Mouse (Mus musculus): Measurements from ENCODE around the gene Tectb. TPM values are rescaled to one million over a fixed set of nuclear protein-coding genes. Genes with fewer than 3 reads are reported as not detected.

Gene Tectb
- polyA plus RNA-seq, 1 experiment from 2014 or later, result not detected

DNA sequence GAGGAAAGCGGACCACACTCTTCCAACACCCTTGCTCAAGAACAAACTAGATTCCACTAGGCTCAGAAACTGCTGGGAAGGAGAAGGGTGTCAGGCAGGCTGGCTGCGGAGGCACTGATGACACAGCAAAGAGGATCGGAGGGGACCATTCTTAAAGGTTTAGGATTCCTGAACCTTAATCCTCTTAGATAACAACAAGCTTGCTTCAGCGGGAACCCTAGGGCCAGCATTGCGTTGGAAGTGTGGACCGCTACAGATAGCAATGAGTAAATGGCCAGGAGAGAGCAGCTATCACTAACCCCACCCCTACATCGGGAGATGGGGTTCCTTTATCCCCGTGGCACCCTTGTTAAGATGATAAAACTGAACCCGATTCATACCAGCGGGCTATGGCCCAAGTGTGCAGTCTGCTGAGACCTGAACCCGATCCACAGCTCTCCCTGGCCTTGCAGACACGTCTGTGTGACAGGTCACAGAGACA lies 38.2 kb downstream of the Tectb start:
- Histone ChIP-seq H3K27ac (ENCODE audit: low read depth) (no peak overlapping the region), H3K4me3 (ENCODE audit: low read depth, low read length) (peak overlapping the region; percentile 37), H3K27me3 (replicated peaks; ENCODE audit: control insufficient read depth, insufficient read depth, low read length) (no peaks in the 10 kb centered on the region; the same call in 1 of the 2 replicates), H3K4me2 (ENCODE audit: low read length) (peak overlapping the region; percentile 68), H3K4me1 (replicated peaks; ENCODE audit: control insufficient read depth, insufficient read depth, low read length) (peaks cover 2% of the 10 kb centered on the region), H3K36me3 (ENCODE audit: control insufficient read depth, insufficient read depth, low read length) (no peaks in the 10 kb centered on the region), H3K9me3 (ENCODE audit: control insufficient read depth, low read length) (no peaks in the 10 kb centered on the region), H3K9ac (ENCODE audit: low read length) (no peak overlapping the region)
- peak; percentile 32; the same call in 1 of the 2 replicates for ATAC-seq (replicated peaks; ENCODE audit: low FRiP score, low TSS enrichment, low read depth)
- WGBS, result 25% methylated on average over 12 of the region's 12 CpGs
- no peak for DNase-seq (ENCODE audit: low spot score)

DNA sequence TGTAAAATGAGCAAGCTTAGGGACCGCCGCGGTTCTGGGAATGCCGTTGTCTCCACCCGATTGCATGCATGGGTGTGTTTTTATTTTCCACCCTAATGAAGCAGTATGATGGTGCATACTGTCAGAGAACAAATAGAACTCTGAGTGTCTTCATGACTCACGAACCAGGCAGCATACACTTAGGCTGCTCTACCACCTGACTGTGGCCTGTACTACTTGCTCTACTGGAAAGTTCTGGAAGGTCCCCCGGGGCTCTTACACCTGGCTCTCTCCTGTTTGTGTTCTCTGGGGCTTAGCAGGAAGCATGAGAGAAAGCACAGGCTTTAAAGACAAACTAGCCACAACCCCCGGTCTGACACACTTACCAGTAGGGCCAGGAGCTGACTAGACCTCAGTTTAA lies 38.8 kb downstream of the Tectb start:
- ATAC-seq (replicated peaks; ENCODE audit: low FRiP score, low TSS enrichment, low read depth) (no peak), DNase-seq (ENCODE audit: low spot score) (no peak)
- 75% methylated on average over 8 of the region's 8 CpGs for WGBS

DNA sequence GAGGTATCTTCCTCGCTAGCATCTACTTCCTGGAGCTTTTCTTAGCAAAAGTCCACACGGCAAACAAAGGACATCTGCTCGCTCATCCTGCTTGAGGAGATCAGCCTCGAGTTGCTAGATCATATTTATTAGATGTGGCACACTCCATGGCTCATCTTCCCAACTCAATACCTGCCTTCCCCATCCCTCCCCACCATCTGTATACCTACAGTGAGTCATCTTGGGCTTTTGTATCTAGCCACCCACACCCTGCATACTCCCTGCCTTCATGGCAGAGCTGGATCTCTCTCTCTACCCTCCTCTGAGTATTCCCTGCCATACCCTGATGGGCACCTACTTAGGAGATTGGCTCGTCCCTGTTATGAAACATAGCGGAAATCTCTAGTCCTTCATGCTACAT lies 40.7 kb downstream of the Tectb start:
- no peaks in the 10 kb centered on the region; the same call in 1 of the 2 replicates for H3K27me3 ChIP-seq (replicated peaks; ENCODE audit: control insufficient read depth, insufficient read depth, low read length)
- H3K9ac ChIP-seq (ENCODE audit: low read length), result no peak overlapping the region
- H3K9me3 ChIP-seq (ENCODE audit: control insufficient read depth, low read length), result no peaks in the 10 kb centered on the region
- H3K4me2 ChIP-seq (ENCODE audit: low read length), result no peak overlapping the region
- DNase-seq (ENCODE audit: low spot score), result no peak
- peaks cover 2% of the 10 kb centered on the region; the same call in 1 of the 2 replicates for H3K4me1 ChIP-seq (replicated peaks; ENCODE audit: control insufficient read depth, insufficient read depth, low read length)
- H3K4me3 ChIP-seq (ENCODE audit: low read depth, low read length), result no peak overlapping the region
- H3K36me3 ChIP-seq (ENCODE audit: control insufficient read depth, insufficient read depth, low read length), result no peaks in the 10 kb centered on the region
- ATAC-seq (replicated peaks; ENCODE audit: low FRiP score, low TSS enrichment, low read depth), result no peak
- no peak overlapping the region for H3K27ac ChIP-seq (ENCODE audit: low read depth)
- WGBS, result 82% methylated on average over 6 of the region's 6 CpGs

More for the DNA sequence above, 38.8 kb downstream of the Tectb start:
- peaks cover 2% of the 10 kb centered on the region for H3K4me1 ChIP-seq (replicated peaks; ENCODE audit: control insufficient read depth, insufficient read depth, low read length)
- no peak overlapping the region for H3K27ac ChIP-seq (ENCODE audit: low read depth)
- H3K36me3 ChIP-seq (ENCODE audit: control insufficient read depth, insufficient read depth, low read length), result no peaks in the 10 kb centered on the region
- no peaks in the 10 kb centered on the region for H3K9me3 ChIP-seq (ENCODE audit: control insufficient read depth, low read length)
- no peak overlapping the region for H3K4me3 ChIP-seq (ENCODE audit: low read depth, low read length)
- no peak overlapping the region for H3K4me2 ChIP-seq (ENCODE audit: low read length)
- H3K27me3 ChIP-seq (replicated peaks; ENCODE audit: control insufficient read depth, insufficient read depth, low read length), result no peaks in the 10 kb centered on the region; the same call in 1 of the 2 replicates
- no peak overlapping the region for H3K9ac ChIP-seq (ENCODE audit: low read length)

DNA sequence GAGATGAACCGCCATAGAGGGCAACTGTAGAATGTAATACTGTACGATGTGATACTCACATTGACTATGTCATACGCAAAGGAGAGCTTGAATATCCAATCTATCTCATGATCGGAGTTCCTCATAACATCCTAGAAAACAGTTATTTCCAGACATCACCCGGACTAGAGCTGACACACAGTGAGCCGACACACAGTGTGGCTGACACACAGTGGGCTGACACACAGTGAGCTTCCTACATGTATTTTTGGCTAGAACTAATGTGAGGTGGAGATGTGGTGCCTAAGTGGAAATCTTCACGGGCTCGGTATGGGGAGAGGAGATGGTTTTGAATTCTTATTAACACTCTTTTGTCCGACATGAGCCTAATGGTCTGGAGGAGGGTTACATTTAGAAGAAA lies 41.7 kb downstream of the Tectb start:
- DNase-seq (ENCODE audit: low spot score), result no peak
- Histone ChIP-seq H3K27ac (ENCODE audit: low read depth) (no peak overlapping the region), H3K4me1 (replicated peaks; ENCODE audit: control insufficient read depth, insufficient read depth, low read length) (peaks cover 2% of the 10 kb centered on the region; the same call in 1 of the 2 replicates), H3K4me3 (ENCODE audit: low read depth, low read length) (no peak overlapping the region), H3K36me3 (ENCODE audit: control insufficient read depth, insufficient read depth, low read length) (no peaks in the 10 kb centered on the region), H3K4me2 (ENCODE audit: low read length) (no peak overlapping the region), H3K9ac (ENCODE audit: low read length) (no peak overlapping the region), H3K9me3 (ENCODE audit: control insufficient read depth, low read length) (no peaks in the 10 kb centered on the region), H3K27me3 (replicated peaks; ENCODE audit: control insufficient read depth, insufficient read depth, low read length) (no peaks in the 10 kb centered on the region; the same call in 1 of the 2 replicates)
- 88% methylated on average over 9 of the region's 9 CpGs for WGBS
- ATAC-seq (replicated peaks; ENCODE audit: low FRiP score, low TSS enrichment, low read depth), result no peak

DNA sequence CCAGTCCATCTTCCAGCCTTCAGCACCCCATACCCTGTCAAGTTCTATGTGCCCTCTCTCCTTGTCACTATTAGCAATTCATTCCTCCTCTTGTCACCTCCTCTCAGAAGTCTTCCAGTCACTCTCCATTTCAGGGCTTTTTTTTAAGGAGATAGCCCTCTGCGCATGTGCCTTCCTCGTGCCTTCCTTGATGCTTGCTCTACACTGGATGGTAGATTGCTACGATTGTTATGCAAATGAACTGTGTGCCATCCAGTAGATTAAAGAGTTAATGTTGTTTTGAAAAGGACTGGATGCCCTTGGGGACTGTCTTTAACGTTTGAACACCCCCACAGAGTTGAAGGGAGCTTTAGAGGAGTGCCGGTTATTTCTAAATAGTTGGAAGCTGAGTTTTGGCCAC lies 46.1 kb downstream of the Tectb start:
- DNase-seq (ENCODE audit: low spot score) (no peak), ATAC-seq (replicated peaks; ENCODE audit: low FRiP score, low TSS enrichment, low read depth) (no peak)
- Histone ChIP-seq H3K4me3 (ENCODE audit: low read depth, low read length) (no peak overlapping the region), H3K4me1 (replicated peaks; ENCODE audit: control insufficient read depth, insufficient read depth, low read length) (no peaks in the 10 kb centered on the region), H3K36me3 (ENCODE audit: control insufficient read depth, insufficient read depth, low read length) (no peaks in the 10 kb centered on the region), H3K27me3 (replicated peaks; ENCODE audit: control insufficient read depth, insufficient read depth, low read length) (no peaks in the 10 kb centered on the region), H3K27ac (ENCODE audit: low read depth) (no peak overlapping the region), H3K4me2 (ENCODE audit: low read length) (no peak overlapping the region), H3K9ac (ENCODE audit: low read length) (no peak overlapping the region), H3K9me3 (ENCODE audit: control insufficient read depth, low read length) (no peaks in the 10 kb centered on the region)
- 75% methylated on average over 5 of the region's 5 CpGs for WGBS

DNA sequence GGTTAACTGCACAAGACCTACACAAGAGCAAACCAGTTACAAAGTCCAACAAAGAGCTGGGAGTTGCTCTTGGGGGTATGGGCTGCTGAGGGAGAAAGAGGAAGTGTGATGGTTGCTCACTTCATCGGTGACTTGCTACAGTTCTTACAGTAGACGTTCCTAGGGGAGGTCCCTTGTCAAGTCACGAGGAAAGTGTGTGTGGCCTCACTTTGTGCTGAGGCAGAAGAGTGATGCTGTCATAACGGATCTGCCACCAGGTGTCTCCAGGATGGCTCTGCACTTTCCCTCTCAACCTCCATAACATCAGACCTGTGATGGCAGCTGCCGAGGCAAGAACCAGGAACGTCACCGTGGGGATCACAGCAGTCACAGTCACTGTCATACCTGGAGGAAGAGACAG lies 46.6 kb downstream of the Tectb start:
- no peaks in the 10 kb centered on the region for H3K27me3 ChIP-seq (replicated peaks; ENCODE audit: control insufficient read depth, insufficient read depth, low read length)
- H3K27ac ChIP-seq (ENCODE audit: low read depth), result no peak overlapping the region
- H3K9me3 ChIP-seq (ENCODE audit: control insufficient read depth, low read length), result no peaks in the 10 kb centered on the region
- 81% methylated on average over 7 of the region's 7 CpGs for WGBS
- no peak overlapping the region for H3K4me2 ChIP-seq (ENCODE audit: low read length)
- H3K9ac ChIP-seq (ENCODE audit: low read length), result no peak overlapping the region
- no peak overlapping the region for H3K4me3 ChIP-seq (ENCODE audit: low read depth, low read length)
- DNase-seq (ENCODE audit: low spot score), result no peak
- H3K4me1 ChIP-seq (replicated peaks; ENCODE audit: control insufficient read depth, insufficient read depth, low read length), result no peaks in the 10 kb centered on the region
- H3K36me3 ChIP-seq (ENCODE audit: control insufficient read depth, insufficient read depth, low read length), result no peaks in the 10 kb centered on the region
- ATAC-seq (replicated peaks; ENCODE audit: low FRiP score, low TSS enrichment, low read depth), result no peak

DNA sequence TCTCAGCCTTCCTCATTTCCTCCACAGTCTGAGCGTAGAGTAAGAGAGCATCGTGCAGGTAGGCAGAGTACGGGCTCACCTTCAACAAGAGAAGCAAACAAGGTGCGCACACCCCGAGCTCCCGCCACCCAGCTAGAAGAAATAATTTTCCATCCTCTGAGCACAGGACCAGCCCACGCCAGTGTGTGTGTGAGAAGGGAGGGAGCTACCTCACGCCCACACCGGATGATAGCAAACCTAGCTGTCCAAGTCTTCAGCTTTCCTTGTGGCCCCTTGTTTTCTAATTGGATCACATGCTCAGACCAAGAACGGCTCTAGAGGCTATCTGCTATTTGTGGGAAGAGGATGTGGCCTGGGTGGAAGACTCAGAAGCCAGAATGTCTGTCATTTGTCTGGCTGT lies 50.5 kb downstream of the Tectb start:
- WGBS, result 74% methylated on average over 10 of the region's 10 CpGs
- Histone ChIP-seq H3K27me3 (replicated peaks; ENCODE audit: control insufficient read depth, insufficient read depth, low read length) (no peaks in the 10 kb centered on the region), H3K4me2 (ENCODE audit: low read length) (no peak overlapping the region), H3K9me3 (ENCODE audit: control insufficient read depth, low read length) (no peaks in the 10 kb centered on the region), H3K9ac (ENCODE audit: low read length) (no peak overlapping the region), H3K4me1 (replicated peaks; ENCODE audit: control insufficient read depth, insufficient read depth, low read length) (no peaks in the 10 kb centered on the region), H3K4me3 (ENCODE audit: low read depth, low read length) (no peak overlapping the region), H3K36me3 (ENCODE audit: control insufficient read depth, insufficient read depth, low read length) (no peaks in the 10 kb centered on the region), H3K27ac (ENCODE audit: low read depth) (no peak overlapping the region)
- ATAC-seq (replicated peaks; ENCODE audit: low FRiP score, low TSS enrichment, low read depth) (no peak), DNase-seq (ENCODE audit: low spot score) (no peak)

DNA sequence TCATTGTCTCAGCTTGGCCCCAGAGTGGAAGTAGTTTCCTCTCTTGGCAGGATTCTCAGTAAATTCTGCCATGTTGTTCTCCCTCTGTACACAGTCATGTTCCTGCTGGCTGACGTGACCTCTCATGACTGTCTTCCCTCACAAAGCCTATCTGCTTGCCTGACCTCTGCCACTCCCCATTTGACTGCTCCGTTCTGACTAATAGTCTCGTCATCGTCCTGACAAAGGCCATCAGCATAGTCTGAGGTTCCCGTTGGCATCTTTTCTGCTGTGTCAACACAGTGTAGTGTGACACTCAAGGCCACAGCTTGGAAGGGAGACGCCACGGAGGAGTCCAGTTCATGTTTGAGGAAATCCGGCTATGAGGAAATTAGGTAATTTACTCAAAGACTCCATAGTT lies 51.6 kb downstream of the Tectb start:
- Histone ChIP-seq H3K27me3 (replicated peaks; ENCODE audit: control insufficient read depth, insufficient read depth, low read length) (no peaks in the 10 kb centered on the region), H3K4me2 (ENCODE audit: low read length) (no peak overlapping the region), H3K4me3 (ENCODE audit: low read depth, low read length) (no peak overlapping the region), H3K9ac (ENCODE audit: low read length) (no peak overlapping the region), H3K9me3 (ENCODE audit: control insufficient read depth, low read length) (no peaks in the 10 kb centered on the region), H3K36me3 (ENCODE audit: control insufficient read depth, insufficient read depth, low read length) (no peaks in the 10 kb centered on the region), H3K4me1 (replicated peaks; ENCODE audit: control insufficient read depth, insufficient read depth, low read length) (no peaks in the 10 kb centered on the region), H3K27ac (ENCODE audit: low read depth) (no peak overlapping the region)
- DNase-seq (ENCODE audit: low spot score), result no peak
- 61% methylated on average over 8 of the region's 8 CpGs for WGBS
- peak; percentile 62; the same call in 1 of the 2 replicates for ATAC-seq (replicated peaks; ENCODE audit: low FRiP score, low TSS enrichment, low read depth)

DNA sequence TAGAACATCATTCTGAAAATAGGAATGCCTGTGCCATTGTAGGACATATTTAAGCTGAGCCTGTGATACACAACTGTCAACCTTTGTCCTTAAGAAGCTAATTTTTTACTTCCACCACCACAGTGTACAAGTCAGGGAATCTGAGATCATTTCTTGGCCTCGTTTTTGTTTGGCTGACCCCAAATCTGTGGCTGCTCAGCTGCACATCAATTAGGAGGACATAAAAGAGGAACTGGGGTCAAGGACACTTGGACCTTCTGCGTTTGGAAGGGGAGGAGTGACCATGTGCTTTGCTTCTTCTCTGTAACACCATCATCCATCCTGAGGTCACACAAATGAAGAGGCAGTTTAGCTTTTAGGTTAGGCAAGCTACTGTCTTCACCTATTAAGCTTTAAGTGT lies 55.5 kb downstream of the Tectb start:
- Histone ChIP-seq H3K4me1 (replicated peaks; ENCODE audit: control insufficient read depth, insufficient read depth, low read length) (no peaks in the 10 kb centered on the region), H3K36me3 (ENCODE audit: control insufficient read depth, insufficient read depth, low read length) (no peaks in the 10 kb centered on the region), H3K27ac (ENCODE audit: low read depth) (no peak overlapping the region), H3K4me2 (ENCODE audit: low read length) (no peak overlapping the region), H3K9ac (ENCODE audit: low read length) (no peak overlapping the region), H3K9me3 (ENCODE audit: control insufficient read depth, low read length) (no peaks in the 10 kb centered on the region), H3K4me3 (ENCODE audit: low read depth, low read length) (no peak overlapping the region), H3K27me3 (replicated peaks; ENCODE audit: control insufficient read depth, insufficient read depth, low read length) (no peaks in the 10 kb centered on the region)
- ATAC-seq (replicated peaks; ENCODE audit: low FRiP score, low TSS enrichment, low read depth), result no peak
- WGBS, result 26% methylated on average over 2 of the region's 2 CpGs
- DNase-seq (ENCODE audit: low spot score), result no peak

All from intestine, embryonic 14.5 days (tissue).